Mouse (Mus musculus) retina, embryonic 14.5 days (tissue): ENCODE measurements at regions not wholly inside any gene's neighbourhood (a gene's known extent, or its start where the extent isn't known, plus 50 kb on each side); places are given as distances from the start of the nearest gene placed in this dataset.

Experiments used
- DNase-seq: peaks from one replicate; pipeline ENCODE4 v3.0.0-alpha.2; 2015; ENCODE audit warnings: low spot score

DNA sequence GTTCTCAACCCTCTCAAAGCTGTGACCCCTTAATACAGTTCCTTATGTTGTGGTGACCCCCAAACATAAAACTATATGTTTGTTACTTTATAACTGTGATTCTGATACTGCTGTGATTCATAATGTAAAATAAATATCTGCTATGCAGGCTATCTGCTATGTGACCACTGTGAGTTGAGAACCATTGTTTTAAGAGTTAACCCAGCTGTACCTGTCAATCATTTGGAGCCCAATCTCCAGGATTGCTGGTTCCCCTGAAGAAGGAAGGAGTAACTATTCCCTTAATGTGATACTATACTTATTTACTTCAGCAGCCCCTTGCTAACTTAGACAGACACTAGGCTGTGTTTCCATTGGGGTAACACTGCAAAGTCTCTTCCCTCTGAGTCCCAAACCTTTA lies 400.5 kb downstream of the Nbas start:
- DNase-seq = no peak

DNA sequence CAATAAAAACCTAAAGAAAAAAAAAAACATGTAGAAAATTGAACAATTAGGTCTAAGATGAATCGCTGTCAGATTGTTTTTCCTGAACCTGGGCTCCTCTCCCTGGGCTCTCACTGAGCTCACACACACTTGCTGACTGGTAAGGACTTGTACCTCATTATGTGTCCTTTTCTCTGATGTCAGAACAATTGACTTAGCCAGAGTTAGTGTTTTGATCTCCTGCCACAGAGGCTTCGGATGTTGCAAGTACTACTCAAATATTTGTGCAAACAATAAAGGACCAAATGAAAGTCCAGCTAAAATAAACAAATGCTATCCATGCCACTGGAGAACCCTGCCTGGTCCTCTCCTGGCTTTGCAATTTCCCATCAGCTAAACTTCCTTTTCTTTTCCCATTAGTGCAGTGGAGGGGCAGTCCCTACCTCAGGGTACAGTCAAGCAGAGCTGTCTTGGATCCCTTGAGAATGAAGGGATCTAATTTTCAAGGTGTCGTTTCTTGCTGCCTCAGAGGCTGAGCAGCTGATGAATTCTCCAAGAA lies 399.6 kb downstream of the Nbas start:
- no peak for DNase-seq

DNA sequence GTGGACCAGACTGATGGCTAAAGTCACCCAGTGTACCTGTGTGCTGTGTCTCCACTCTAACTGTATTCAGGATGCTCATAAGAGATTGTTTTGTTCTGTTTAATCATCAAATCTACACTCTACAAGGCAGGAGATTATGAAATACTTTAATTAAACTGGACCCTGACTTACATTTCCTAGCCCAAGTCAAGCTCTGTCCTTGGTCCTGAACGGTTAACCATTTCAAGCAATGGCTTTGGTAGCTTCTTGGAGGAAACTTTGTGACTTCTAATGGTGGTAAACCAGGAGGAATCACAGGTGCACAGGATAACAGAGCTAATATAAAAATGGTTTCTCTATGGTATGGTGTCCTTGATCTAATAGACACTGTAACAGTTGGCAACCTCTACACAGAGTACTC lies 370.4 kb downstream of the Nbas start:
- peak; percentile 50 for DNase-seq
